Mouse (Mus musculus) embryonic facial prominence, embryonic 14.5 days (tissue): ENCODE measurements at regions not wholly inside any gene's neighbourhood (a gene's known extent, or its start where the extent isn't known, plus 50 kb on each side); places are given as distances from the start of the nearest gene placed in this dataset.
"Not testable (repeated sequence)": the region's sequence is repeated elsewhere in the genome, so short reads cannot be mapped to it uniquely, and the experiment has no call there.

Experiments used
- ATAC-seq: fragments of 200-750 bp; cut with Nextera tagmentation; 2 replicates; pipeline ENCODE4 v1.8.0; 2017; ENCODE audit warnings: low read depth, moderate number of reproducible peaks, moderate TSS enrichment
- DNase-seq: peaks from one replicate; pipeline ENCODE4 v3.0.0-alpha.2; 2015; ENCODE audit warnings: low spot score
- H3K27ac ChIP-seq: fragments of 300-500 bp; sonication (generic); replicated peaks from 2 replicates; pipeline ENCODE4 v1.5.1; 2014; ENCODE audit warnings: low read depth, mild to moderate bottlenecking, low read length, moderate library complexity
- H3K27me3 ChIP-seq: fragments of 300-500 bp; sonication (generic); replicated peaks from 2 replicates; pipeline ENCODE4 v1.6.1; 2014; ENCODE audit warnings: low read length; ENCODE audit not compliant: control insufficient read depth, insufficient read depth
- H3K36me3 ChIP-seq: fragments of 300-500 bp; sonication (generic); 2 replicates; pipeline ENCODE4 v1.6.1; 2014; ENCODE audit warnings: low read length, mixed read lengths; ENCODE audit not compliant: control insufficient read depth, insufficient read depth
- H3K4me1 ChIP-seq: fragments of 300-500 bp; sonication (generic); 2 replicates; pipeline ENCODE4 v1.6.1; 2014; ENCODE audit warnings: antibody characterized with exemption, low read length; ENCODE audit not compliant: control insufficient read depth, insufficient read depth
- H3K4me2 ChIP-seq: fragments of 300-500 bp; sonication (generic); 2 replicates; pipeline ENCODE4 v1.6.1; 2014; ENCODE audit warnings: low read depth, mild to moderate bottlenecking, low read length, moderate library complexity, mixed read lengths
- H3K4me3 ChIP-seq: fragments of 300-500 bp; sonication (generic); 2 replicates; pipeline ENCODE4 v1.5.1; 2014; ENCODE audit warnings: low read depth, mild to moderate bottlenecking, low read length
- H3K9ac ChIP-seq: fragments of 300-500 bp; sonication (generic); 2 replicates; pipeline ENCODE4 v1.6.1; 2014; ENCODE audit warnings: low read depth, mild to moderate bottlenecking, low read length, moderate library complexity, mixed read lengths
- H3K9me3 ChIP-seq: fragments of 300-500 bp; sonication (generic); 2 replicates; pipeline ENCODE4 v1.6.1; 2016; ENCODE audit warnings: low read length; ENCODE audit not compliant: control insufficient read depth
- WGBS: fragments of 180-500 bp; shearing (Covaris S2); extraction: QIAGEN DNeasy Blood & Tissue Kit; methylation state at CpG from one replicate; pipeline ENCODE4 v1.1.7; 2014; 5-methylcytosine and 5-hydroxymethylcytosine counted together

- Histone ChIP-seq H3K9me3 (no peaks in the 10 kb centered on the region), H3K36me3 (no peaks in the 10 kb centered on the region), H3K27ac (peak overlapping the region; percentile 21; the same call in 1 of the 2 replicates), H3K9ac (no peak overlapping the region), H3K4me1 (peaks cover 13% of the 10 kb centered on the region), H3K27me3 (no peaks in the 10 kb centered on the region), H3K4me2 (no peak overlapping the region), H3K4me3 (no peak overlapping the region)
- ATAC-seq, result 0 out of 2 replicates have a peak, but pooled peaks have one; percentile 18
- 66% methylated on average over 6 of the region's 6 CpGs for WGBS
- no peak for DNase-seq
Measured at GRCm38 (mm10) chr12:9751261-9752078, 181.6 kb downstream of the Osr1 start.

GRCm38 (mm10) chr12:9752079-9752450 is 182.1 kb downstream of the Osr1 start:
- 0 out of 2 replicates have a peak overlapping the region, but pooled peaks have one; percentile 21 for H3K27ac ChIP-seq
- no peak overlapping the region for H3K9ac ChIP-seq
- WGBS, result 37% methylated on average over 6 of the region's 6 CpGs
- H3K27me3 ChIP-seq, result no peaks in the 10 kb centered on the region
- peaks cover 10% of the 10 kb centered on the region for H3K4me1 ChIP-seq
- no peak overlapping the region for H3K4me3 ChIP-seq
- DNase-seq (peak; percentile 84), ATAC-seq (peak; percentile 63; the same call in 1 of the 2 replicates)
- no peaks in the 10 kb centered on the region for H3K36me3 ChIP-seq
- no peaks in the 10 kb centered on the region for H3K9me3 ChIP-seq
- H3K4me2 ChIP-seq, result no peak overlapping the region

- DNase-seq (no peak), ATAC-seq (no peak)
- no peaks in the 10 kb centered on the region for H3K27me3 ChIP-seq
- H3K36me3 ChIP-seq, result no peaks in the 10 kb centered on the region
- no peak overlapping the region for H3K4me2 ChIP-seq
- peaks cover 8% of the 10 kb centered on the region for H3K4me1 ChIP-seq
- no peak overlapping the region for H3K9ac ChIP-seq
- H3K9me3 ChIP-seq, result no peaks in the 10 kb centered on the region
- 35% methylated on average over 1 of the region's 1 CpGs for WGBS
- no peak overlapping the region for H3K4me3 ChIP-seq
- no peak overlapping the region for H3K27ac ChIP-seq
Measured at GRCm38 (mm10) chr12:9756411-9756810, 186.5 kb downstream of the Osr1 start.

- WGBS, result 28% methylated on average over 5 of the region's 5 CpGs
- H3K36me3 ChIP-seq, result no peaks in the 10 kb centered on the region
- no peak overlapping the region for H3K4me3 ChIP-seq
- H3K4me2 ChIP-seq, result no peak overlapping the region
- H3K9me3 ChIP-seq, result no peaks in the 10 kb centered on the region
- no peak overlapping the region for H3K9ac ChIP-seq
- no peaks in the 10 kb centered on the region for H3K27me3 ChIP-seq
- H3K27ac ChIP-seq, result no peak overlapping the region
- no peak for DNase-seq
- no peak for ATAC-seq
- H3K4me1 ChIP-seq, result no peaks in the 10 kb centered on the region
Measured at GRCm38 (mm10) chr12:9760818-9761217, 190.9 kb downstream of the Osr1 start.

- not testable (repeated sequence) for H3K9ac ChIP-seq, H3K27ac ChIP-seq, H3K4me2 ChIP-seq, ATAC-seq, H3K27me3 ChIP-seq, H3K36me3 ChIP-seq, H3K4me3 ChIP-seq, H3K4me1 ChIP-seq, DNase-seq, H3K9me3 ChIP-seq
- 62% methylated on average over 2 of the region's 2 CpGs for WGBS
Measured at GRCm38 (mm10) chr12:9762291-9762811, 192.4 kb downstream of the Osr1 start.

- H3K9me3 ChIP-seq, result no peaks in the 10 kb centered on the region
- DNase-seq (no peak), ATAC-seq (no peak)
- no peaks in the 10 kb centered on the region for H3K27me3 ChIP-seq
- no peak overlapping the region for H3K4me3 ChIP-seq
- WGBS, result 84% methylated on average over 2 of the region's 2 CpGs
- H3K27ac ChIP-seq, result no peak overlapping the region
- no peak overlapping the region for H3K4me2 ChIP-seq
- H3K9ac ChIP-seq, result no peak overlapping the region
- no peaks in the 10 kb centered on the region for H3K36me3 ChIP-seq
- H3K4me1 ChIP-seq, result no peaks in the 10 kb centered on the region
Measured at GRCm38 (mm10) chr12:9762842-9763241, 192.9 kb downstream of the Osr1 start.

- Histone ChIP-seq H3K4me2 (no peak overlapping the region), H3K4me1 (no peaks in the 10 kb centered on the region), H3K27me3 (no peaks in the 10 kb centered on the region), H3K9ac (no peak overlapping the region), H3K4me3 (no peak overlapping the region), H3K9me3 (no peaks in the 10 kb centered on the region), H3K36me3 (no peaks in the 10 kb centered on the region), H3K27ac (no peak overlapping the region)
- no peak for DNase-seq
- ATAC-seq, result no peak
- WGBS, result 56% methylated on average over 4 of the region's 4 CpGs
Measured at GRCm38 (mm10) chr12:9770908-9771307, 201.0 kb downstream of the Osr1 start.

GRCm38 (mm10) chr12:9772875-9773274 is 203.0 kb downstream of the Osr1 start:
- Histone ChIP-seq H3K36me3 (no peaks in the 10 kb centered on the region), H3K4me1 (no peaks in the 10 kb centered on the region), H3K9ac (no peak overlapping the region), H3K9me3 (no peaks in the 10 kb centered on the region), H3K27me3 (no peaks in the 10 kb centered on the region), H3K4me3 (no peak overlapping the region), H3K27ac (no peak overlapping the region), H3K4me2 (no peak overlapping the region)
- no peak for DNase-seq
- no peak for ATAC-seq
- WGBS, result 76% methylated on average over 1 of the region's 1 CpGs

GRCm38 (mm10) chr12:9802284-9802683 is 232.4 kb downstream of the Osr1 start:
- H3K4me1 ChIP-seq, result no peaks in the 10 kb centered on the region
- H3K36me3 ChIP-seq, result no peaks in the 10 kb centered on the region
- DNase-seq (no peak), ATAC-seq (no peak)
- H3K4me2 ChIP-seq, result no peak overlapping the region
- H3K4me3 ChIP-seq, result no peak overlapping the region
- H3K27ac ChIP-seq, result no peak overlapping the region
- H3K9me3 ChIP-seq, result no peaks in the 10 kb centered on the region
- 64% methylated on average over 3 of the region's 3 CpGs for WGBS
- no peaks in the 10 kb centered on the region for H3K27me3 ChIP-seq
- no peak overlapping the region for H3K9ac ChIP-seq
